Mouse (Mus musculus): ENCODE results near the gene Gm13030.
A peak's percentile ranks its signal among the peaks of the same experiment; 100 is the strongest.
"Not testable (repeated sequence)": the region's sequence is repeated elsewhere in the genome, so short reads cannot be mapped to it uniquely, and the experiment has no call there.

The Gm13030 gene

GRCm38 (mm10) chr4:138873864-138874263 lies at the start of gene Gm13030:
Gene Gm13030 (minus strand): TSS chr4:138873964.
- DNase-seq (ENCODE audit: low spot score in 2 of 2): no peak

- DNase-seq (ENCODE audit: low spot score in 2 of 2): peak; percentile 98 to 99
These were observed 48.3 kb upstream of the Gm13030 start for GRCm38 (mm10) chr4:138922131-138922459.

GRCm38 (mm10) chr4:138921254-138922130 lies 47.7 kb upstream of the Gm13030 start:
- DNase-seq (ENCODE audit: low spot score in 2 of 2): no peak

- DNase-seq (ENCODE audit: low spot score in 2 of 2): no peak
These were observed 43.5 kb upstream of the Gm13030 start for GRCm38 (mm10) chr4:138917282-138917681.

GRCm38 (mm10) chr4:138913797-138914196 lies 40.0 kb upstream of the Gm13030 start, which contains the start of gene Otud3:
Gene Otud3 (minus strand): TSS chr4:138913945.
- peak; percentile 79 to 89 for DNase-seq (ENCODE audit: low spot score in 2 of 2)

- DNase-seq (ENCODE audit: low spot score in 2 of 2): no peak
These were observed 39.5 kb upstream of the Gm13030 start for GRCm38 (mm10) chr4:138913141-138913787.

- DNase-seq (ENCODE audit: low spot score in 2 of 2): no peak
These were observed 32.0 kb upstream of the Gm13030 start for GRCm38 (mm10) chr4:138905624-138906337.

- DNase-seq (ENCODE audit: low spot score in 2 of 2): no peak
These were observed 25.6 kb upstream of the Gm13030 start for GRCm38 (mm10) chr4:138899361-138899760.

- not testable (repeated sequence) for DNase-seq (ENCODE audit: low spot score in 2 of 2)
These were observed 20.0 kb upstream of the Gm13030 start for GRCm38 (mm10) chr4:138893789-138894188.

- DNase-seq (ENCODE audit: low spot score in 2 of 2): no peak
These were observed 18.9 kb upstream of the Gm13030 start for GRCm38 (mm10) chr4:138892655-138893054.

- DNase-seq (ENCODE audit: low spot score in 2 of 2): no peak
These were observed 15.9 kb upstream of the Gm13030 start for GRCm38 (mm10) chr4:138889635-138890034.

- no peak for DNase-seq (ENCODE audit: low spot score in 2 of 2)
These were observed 15.4 kb upstream of the Gm13030 start for GRCm38 (mm10) chr4:138889165-138889564.

GRCm38 (mm10) chr4:138884261-138884660 lies 10.5 kb upstream of the Gm13030 start:
- DNase-seq (ENCODE audit: low spot score in 2 of 2): peak; percentile 90 to 94

GRCm38 (mm10) chr4:138882179-138882578 lies 8.4 kb upstream of the Gm13030 start:
- DNase-seq (ENCODE audit: low spot score in 2 of 2): no peak

GRCm38 (mm10) chr4:138880811-138881584 lies 7.2 kb upstream of the Gm13030 start:
- no peak for DNase-seq (ENCODE audit: low spot score in 2 of 2)

- DNase-seq (ENCODE audit: low spot score in 2 of 2): no peak
These were observed 6.0 kb upstream of the Gm13030 start for GRCm38 (mm10) chr4:138879808-138880207.

GRCm38 (mm10) chr4:138878783-138879182 lies 5.0 kb upstream of the Gm13030 start:
- no peak for DNase-seq (ENCODE audit: low spot score in 2 of 2)

GRCm38 (mm10) chr4:138877731-138878130 lies 4.0 kb upstream of the Gm13030 start, which contains the start of gene Pla2g2e:
Gene Pla2g2e (plus strand): TSS chr4:138877942.
- DNase-seq (ENCODE audit: low spot score in 2 of 2): no peak

GRCm38 (mm10) chr4:138875986-138876385 lies 2.2 kb upstream of the Gm13030 start:
- no peak for DNase-seq (ENCODE audit: low spot score in 2 of 2)

- not testable (repeated sequence) for DNase-seq (ENCODE audit: low spot score in 2 of 2)
These were observed 1.5 kb upstream of the Gm13030 start for GRCm38 (mm10) chr4:138875275-138875674.

- no peak for DNase-seq (ENCODE audit: low spot score in 2 of 2)
These were observed 5.1 kb downstream of the Gm13030 start for GRCm38 (mm10) chr4:138868666-138869065.

All from frontal cortex, postnatal 25 days (tissue).